Mouse (Mus musculus): ENCODE data around the gene Rpgrip1l. TPM values are rescaled to one million over a fixed set of nuclear protein-coding genes. Genes with fewer than 3 reads are reported as not detected.

Gene Rpgrip1l
- total RNA-seq, 2 experiments from 2014 or later: 1.8 to 3.3 TPM

GRCm38 (mm10) chr8:91281545-91281944, 31.5 kb downstream of the Rpgrip1l start:
- DNase-seq: no peak
- intact Hi-C loops (cut with DNase I; ENCODE audit: low total_unique reads): no loop called here

GRCm38 (mm10) chr8:91280467-91281212, 32.4 kb downstream of the Rpgrip1l start:
- peak; percentile 42 for DNase-seq
- intact Hi-C loops (cut with DNase I; ENCODE audit: low total_unique reads): no loop called here

GRCm38 (mm10) chr8:91278060-91278459, 35.0 kb downstream of the Rpgrip1l start:
- intact Hi-C loops (cut with DNase I; ENCODE audit: low total_unique reads): no loop called here
- no peak for DNase-seq

- intact Hi-C loops (cut with DNase I; ENCODE audit: low total_unique reads): no loop called here
- DNase-seq: no peak
Measured at GRCm38 (mm10) chr8:91276337-91276736, 36.7 kb downstream of the Rpgrip1l start.

- intact Hi-C loops (cut with DNase I; ENCODE audit: low total_unique reads): no loop called here
Measured at GRCm38 (mm10) chr8:91273493-91273892, 39.6 kb downstream of the Rpgrip1l start.

GRCm38 (mm10) chr8:91269374-91269958, 43.6 kb downstream of the Rpgrip1l start:
- no peak for DNase-seq
- intact Hi-C loops (cut with DNase I; ENCODE audit: low total_unique reads): no loop called here

More at GRCm38 (mm10) chr8:91273493-91273892, 39.6 kb downstream of the Rpgrip1l start:
- no peak for DNase-seq

GRCm38 (mm10) chr8:91264564-91264963, 48.5 kb downstream of the Rpgrip1l start:
- intact Hi-C loops (cut with DNase I; ENCODE audit: low total_unique reads): no loop called here
- no peak for DNase-seq

GRCm38 (mm10) chr8:91263939-91264338, 49.1 kb downstream of the Rpgrip1l start:
- intact Hi-C loops (cut with DNase I; ENCODE audit: low total_unique reads): no loop called here
- DNase-seq: no peak

GRCm38 (mm10) chr8:91261598-91261997, 51.5 kb downstream of the Rpgrip1l start:
- intact Hi-C loops (cut with DNase I; ENCODE audit: low total_unique reads): no loop called here
- no peak for DNase-seq

GRCm38 (mm10) chr8:91250966-91251365, 62.1 kb downstream of the Rpgrip1l start:
- intact Hi-C loops (cut with DNase I; ENCODE audit: low total_unique reads): no loop called here
- no peak for DNase-seq

- intact Hi-C loops (cut with DNase I; ENCODE audit: low total_unique reads): no loop called here
- no peak for DNase-seq
Measured at GRCm38 (mm10) chr8:91249758-91250466, 63.1 kb downstream of the Rpgrip1l start.

- intact Hi-C loops (cut with DNase I; ENCODE audit: low total_unique reads): no loop called here
- no peak for DNase-seq
Measured at GRCm38 (mm10) chr8:91245821-91246454, 67.1 kb downstream of the Rpgrip1l start.

GRCm38 (mm10) chr8:91242721-91243120, 70.3 kb downstream of the Rpgrip1l start:
- no peak for DNase-seq
- intact Hi-C loops (cut with DNase I; ENCODE audit: low total_unique reads): no loop called here

- intact Hi-C loops (cut with DNase I; ENCODE audit: low total_unique reads): no loop called here
Measured at GRCm38 (mm10) chr8:91241873-91242519, 71.1 kb downstream of the Rpgrip1l start.

GRCm38 (mm10) chr8:91241371-91241770, 71.7 kb downstream of the Rpgrip1l start:
- intact Hi-C loops (cut with DNase I; ENCODE audit: low total_unique reads): no loop called here
- no peak for DNase-seq

More at GRCm38 (mm10) chr8:91241873-91242519, 71.1 kb downstream of the Rpgrip1l start:
- DNase-seq: no peak

GRCm38 (mm10) chr8:91237191-91237590, 75.9 kb downstream of the Rpgrip1l start:
- intact Hi-C loops (cut with DNase I; ENCODE audit: low total_unique reads): no loop called here
- no peak for DNase-seq

- intact Hi-C loops (cut with DNase I; ENCODE audit: low total_unique reads): no loop called here
- DNase-seq: no peak
Measured at GRCm38 (mm10) chr8:91234097-91234496, 79.0 kb downstream of the Rpgrip1l start.

- intact Hi-C loops (cut with DNase I; ENCODE audit: low total_unique reads): no loop called here
- DNase-seq: no peak
Measured at GRCm38 (mm10) chr8:91227421-91227841, 85.6 kb downstream of the Rpgrip1l start.

GRCm38 (mm10) chr8:91224227-91224626, 88.8 kb downstream of the Rpgrip1l start:
- intact Hi-C loops (cut with DNase I; ENCODE audit: low total_unique reads): no loop called here
- DNase-seq: no peak

- no peak for DNase-seq
- intact Hi-C loops (cut with DNase I; ENCODE audit: low total_unique reads): no loop called here
Measured at GRCm38 (mm10) chr8:91221841-91222240, 91.2 kb downstream of the Rpgrip1l start.
